Mouse (Mus musculus): ENCODE measurements around the gene Cotl1.

Cotl1 gene

DNA sequence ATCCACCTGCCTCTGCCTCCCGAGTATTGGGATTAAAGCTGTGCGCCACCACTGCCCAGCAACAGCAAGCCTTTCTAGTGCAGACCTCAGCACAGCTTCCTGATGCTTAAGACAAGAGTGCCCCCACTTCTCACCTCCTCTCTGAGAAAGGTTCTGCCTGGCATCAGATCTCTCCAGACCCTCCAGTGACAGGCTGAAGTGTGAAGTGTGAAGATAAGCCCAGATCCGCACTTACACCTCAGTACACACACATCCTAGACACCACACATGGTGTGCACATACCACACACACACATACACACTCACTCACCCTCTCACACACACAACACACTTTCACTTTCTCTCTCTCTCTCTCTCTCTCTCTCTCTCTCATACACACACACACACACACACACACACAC lies 53.5 kb downstream of the Cotl1 start:
- no peak for DNase-seq (ENCODE audit: low spot score in 2 of 2)

- no peak for DNase-seq (ENCODE audit: low spot score in 2 of 2)
Observed at GRCm38 (mm10) chr8:119785764-119786405, 54.5 kb downstream of the Cotl1 start.

GRCm38 (mm10) chr8:119784676-119785075 lies 55.7 kb downstream of the Cotl1 start:
- no peak for DNase-seq (ENCODE audit: low spot score in 2 of 2)

DNA sequence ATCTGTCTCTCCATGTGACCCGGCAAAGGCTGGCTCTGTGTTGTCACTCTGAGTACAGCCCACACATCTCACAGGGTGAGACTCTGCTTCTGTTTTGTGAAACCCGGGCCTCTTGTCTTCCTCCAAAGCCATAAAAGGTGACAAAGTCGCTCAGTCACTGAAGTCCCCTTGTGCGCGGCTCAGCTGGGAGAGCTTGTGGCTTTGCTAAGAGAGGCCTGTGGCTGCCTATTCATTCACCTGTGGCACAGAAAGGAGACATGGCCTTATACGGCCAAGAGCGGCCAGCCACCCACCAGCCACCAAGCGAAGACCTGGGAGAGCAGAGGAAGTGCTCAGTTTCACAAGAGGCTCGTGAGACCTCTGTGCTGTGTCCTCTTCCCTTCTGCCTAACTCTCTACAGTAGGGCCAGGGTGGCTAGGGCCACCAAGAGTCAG lies 56.2 kb downstream of the Cotl1 start:
- no peak for DNase-seq (ENCODE audit: low spot score in 2 of 2)

DNA sequence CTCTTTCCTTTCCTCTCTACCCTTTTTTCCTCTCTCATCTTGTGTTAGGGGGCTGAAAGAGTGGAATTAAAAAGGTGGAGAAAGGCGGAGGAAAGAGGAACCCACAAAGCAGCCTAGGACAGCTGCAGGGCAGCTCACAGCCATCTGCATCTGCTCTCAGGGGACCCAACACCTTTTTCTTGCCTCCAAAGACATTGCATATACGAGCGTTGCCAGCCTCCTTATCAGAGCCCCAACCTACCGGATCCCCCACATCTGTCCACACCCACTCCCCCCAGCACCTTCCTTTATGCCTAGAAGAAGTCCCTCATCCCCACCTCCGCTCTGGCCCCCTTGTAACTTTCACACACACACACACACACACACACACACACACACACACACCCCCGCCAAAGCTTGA lies 56.8 kb downstream of the Cotl1 start:
- no peak for DNase-seq (ENCODE audit: low spot score in 2 of 2)

DNA sequence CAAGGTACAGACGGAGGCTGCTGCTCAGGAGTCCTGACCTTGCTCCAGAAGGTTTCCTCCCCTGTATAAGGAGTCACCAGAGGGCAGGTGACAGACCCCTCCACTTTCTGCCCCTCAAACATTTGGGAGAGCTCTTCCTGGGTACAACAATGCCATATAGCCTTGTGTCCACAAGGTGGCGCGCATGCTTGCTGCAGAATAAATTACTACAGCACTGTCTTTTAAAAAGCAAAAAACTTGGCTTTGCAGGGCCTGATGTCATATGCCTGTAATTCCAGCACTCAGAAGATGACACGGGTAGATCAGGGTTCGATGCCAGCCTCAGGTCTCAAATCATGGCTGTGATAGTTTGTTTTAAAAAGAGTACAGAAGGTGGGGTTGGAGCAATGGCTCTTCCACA lies 57.6 kb downstream of the Cotl1 start:
- peak; percentile 63 to 77 for DNase-seq (ENCODE audit: low spot score in 2 of 2)

DNA sequence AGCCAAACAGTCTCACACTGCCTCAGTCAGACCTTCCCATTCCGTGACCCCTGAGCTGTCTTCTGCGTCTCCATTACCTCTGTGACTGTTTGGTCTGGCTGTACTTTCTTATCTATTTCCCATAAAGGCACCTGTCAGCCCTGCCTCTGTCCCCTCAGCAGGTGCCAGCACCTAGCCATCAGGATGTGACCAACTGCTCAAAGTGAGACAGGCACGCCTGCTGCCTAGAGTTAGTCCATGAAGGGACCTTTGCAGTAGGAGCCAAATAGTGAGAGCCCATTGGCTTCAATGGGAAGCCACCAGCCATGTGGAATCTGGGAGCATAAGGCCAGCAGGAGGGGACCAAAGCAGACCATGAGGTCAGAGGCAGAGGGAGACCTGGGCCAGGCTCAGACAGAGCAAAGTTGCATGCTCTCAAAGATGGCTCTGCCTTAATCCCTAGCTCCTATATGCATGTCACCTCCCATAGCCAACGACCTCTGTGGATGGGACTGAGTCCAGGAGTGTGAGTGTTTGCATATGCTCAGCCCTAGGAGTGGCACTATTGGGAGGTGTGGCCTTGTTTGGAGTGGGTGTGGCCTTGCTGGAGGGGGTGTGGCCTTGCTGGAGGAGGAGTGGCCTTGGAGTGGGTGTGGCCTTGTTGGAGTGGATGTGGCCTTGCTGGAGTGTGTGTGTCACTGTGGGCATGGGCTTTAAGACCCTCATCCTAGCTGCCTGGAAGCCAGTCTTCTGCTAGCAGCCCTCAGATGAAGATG lies 59.1 kb downstream of the Cotl1 start:
- no peak for DNase-seq (ENCODE audit: low spot score in 2 of 2)

GRCm38 (mm10) chr8:119780402-119781049 lies 59.8 kb downstream of the Cotl1 start:
- DNase-seq (ENCODE audit: low spot score in 2 of 2) = no peak

DNA sequence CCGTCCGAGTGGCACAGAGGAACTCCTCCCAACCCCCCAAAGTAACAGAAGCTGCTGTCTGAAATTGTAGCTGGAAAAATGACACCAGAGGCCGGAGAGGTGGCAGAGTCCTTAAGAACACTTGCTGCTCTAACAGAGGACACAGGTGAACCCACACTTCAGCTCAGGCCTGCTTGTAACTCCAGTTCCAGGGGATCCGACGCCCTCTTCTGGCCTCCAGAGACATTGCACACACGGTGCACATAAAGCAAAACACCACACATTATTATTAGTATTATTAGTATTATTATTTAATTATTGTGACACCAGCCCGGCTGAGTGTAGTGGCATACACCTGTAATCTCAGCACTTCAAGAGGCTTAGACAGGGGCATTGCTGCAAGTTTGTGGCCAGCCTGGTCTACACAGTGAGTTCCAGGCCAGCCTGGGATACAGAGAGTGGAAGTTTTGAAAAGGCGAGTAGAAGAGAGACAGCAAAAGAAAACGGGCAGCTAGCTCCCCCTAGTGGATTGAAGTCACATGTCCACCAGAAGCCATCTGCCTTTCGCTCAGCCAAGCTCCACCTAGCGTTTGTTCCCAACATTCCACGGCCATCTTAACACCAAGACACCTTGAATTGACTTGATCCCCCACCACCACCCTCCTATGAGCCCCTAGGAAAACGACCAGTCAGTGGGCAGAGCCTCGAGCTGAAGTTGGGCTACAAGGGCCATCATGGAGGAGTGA lies 61.2 kb downstream of the Cotl1 start:
- DNase-seq (ENCODE audit: low spot score in 2 of 2) = peak; percentile 68 to 84

- DNase-seq (ENCODE audit: low spot score in 2 of 2) = peak; percentile 99 to 100
Observed at GRCm38 (mm10) chr8:119778263-119778662, 62.1 kb downstream of the Cotl1 start, which contains the start of gene Tldc1. Gene Tldc1 (minus strand): TSS chr8:119778416.

GRCm38 (mm10) chr8:119777765-119778164 lies 62.6 kb downstream of the Cotl1 start:
- no peak for DNase-seq (ENCODE audit: low spot score in 2 of 2)

- DNase-seq (ENCODE audit: low spot score in 2 of 2) = no peak
Observed at GRCm38 (mm10) chr8:119776668-119777245, 63.6 kb downstream of the Cotl1 start.

- no peak for DNase-seq (ENCODE audit: low spot score in 2 of 2)
Observed at GRCm38 (mm10) chr8:119765761-119766444, 74.4 kb downstream of the Cotl1 start.

- no peak for DNase-seq (ENCODE audit: low spot score in 2 of 2)
Observed at GRCm38 (mm10) chr8:119765311-119765710, 75.0 kb downstream of the Cotl1 start.

DNA sequence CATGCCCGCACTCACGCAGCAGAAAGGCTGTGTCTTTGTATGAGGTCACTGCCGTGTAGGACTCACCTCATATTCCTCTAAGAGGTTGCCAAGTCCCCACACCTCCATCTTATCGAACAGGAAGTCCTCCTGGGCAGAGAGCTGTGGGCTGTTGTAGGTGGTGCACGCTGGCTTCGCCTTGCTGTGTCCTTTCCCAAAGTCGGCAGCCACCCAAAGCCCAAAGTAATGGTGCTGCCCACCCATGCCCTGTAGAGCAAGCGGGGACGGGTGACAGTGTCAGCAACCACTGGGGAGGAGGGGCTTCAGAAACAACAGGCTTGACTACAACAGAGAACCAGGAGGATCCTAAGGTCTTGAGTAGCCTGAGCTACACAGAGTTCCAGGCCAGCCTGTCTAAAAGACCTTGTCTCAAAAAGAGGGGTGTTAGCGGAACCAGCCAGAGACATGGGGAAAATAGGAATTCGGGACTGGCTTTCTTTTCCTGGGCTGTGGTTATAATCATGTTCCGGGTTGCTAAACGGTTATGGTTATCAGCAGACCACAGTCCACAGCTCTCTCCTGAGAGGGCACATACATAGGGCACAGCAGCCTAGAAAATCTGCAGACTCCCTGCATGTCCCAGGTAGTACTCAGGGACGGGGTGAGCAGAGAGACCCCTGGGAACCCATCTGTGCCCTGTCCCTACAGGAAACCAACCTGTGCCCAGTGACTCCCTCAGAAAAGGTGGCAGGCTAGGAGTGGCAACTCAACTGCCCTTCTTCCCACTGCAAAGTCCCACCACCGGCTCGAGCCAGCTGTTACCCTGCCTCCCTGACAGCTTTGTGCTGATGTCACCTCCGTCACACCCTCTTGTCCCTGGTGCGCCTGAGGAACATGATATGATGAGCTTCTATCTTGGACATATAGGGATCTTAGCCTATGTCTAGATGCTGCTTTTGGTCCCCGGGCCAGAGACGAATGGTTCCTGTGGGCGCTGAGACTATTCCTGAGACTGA lies 77.8 kb downstream of the Cotl1 start:
- DNase-seq (ENCODE audit: low spot score in 2 of 2) = no peak

- DNase-seq (ENCODE audit: low spot score in 2 of 2) = no peak
Observed at GRCm38 (mm10) chr8:119761692-119762091, 78.7 kb downstream of the Cotl1 start.

Data from frontal cortex, postnatal 25 days (tissue).